Mouse (Mus musculus): ENCODE measurements around the gene Ofcc1. TPM values are rescaled to one million over a fixed set of nuclear protein-coding genes. Genes with fewer than 3 reads are reported as not detected.

Ofcc1 gene
- total RNA-seq, 1 experiment from 2014 or later = not detected

DNA sequence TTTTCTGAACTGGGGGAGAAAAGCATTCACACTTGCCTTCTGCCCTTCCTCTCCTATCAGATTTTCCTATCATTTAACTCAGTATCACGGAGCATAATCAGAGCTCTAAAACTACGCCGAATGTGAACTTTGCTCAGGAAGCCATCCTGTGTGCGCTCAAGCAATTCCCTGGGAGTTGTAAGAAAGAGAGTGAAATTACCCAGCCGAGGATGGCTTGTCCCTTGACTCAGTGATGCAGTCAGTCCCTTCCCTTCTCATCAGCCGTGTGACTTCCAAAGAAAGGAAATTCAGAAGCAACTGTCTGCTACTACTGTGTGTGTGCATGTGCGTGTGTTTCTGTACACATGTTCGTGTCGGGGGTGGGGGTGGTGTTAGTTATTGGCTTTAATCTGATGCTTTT lies 93.7 kb downstream of the Ofcc1 start:
- no peak for ATAC-seq (ENCODE audit: extremely low read depth, insufficient number of reproducible peaks, low FRiP score, poor library complexity, severe bottlenecking)

DNA sequence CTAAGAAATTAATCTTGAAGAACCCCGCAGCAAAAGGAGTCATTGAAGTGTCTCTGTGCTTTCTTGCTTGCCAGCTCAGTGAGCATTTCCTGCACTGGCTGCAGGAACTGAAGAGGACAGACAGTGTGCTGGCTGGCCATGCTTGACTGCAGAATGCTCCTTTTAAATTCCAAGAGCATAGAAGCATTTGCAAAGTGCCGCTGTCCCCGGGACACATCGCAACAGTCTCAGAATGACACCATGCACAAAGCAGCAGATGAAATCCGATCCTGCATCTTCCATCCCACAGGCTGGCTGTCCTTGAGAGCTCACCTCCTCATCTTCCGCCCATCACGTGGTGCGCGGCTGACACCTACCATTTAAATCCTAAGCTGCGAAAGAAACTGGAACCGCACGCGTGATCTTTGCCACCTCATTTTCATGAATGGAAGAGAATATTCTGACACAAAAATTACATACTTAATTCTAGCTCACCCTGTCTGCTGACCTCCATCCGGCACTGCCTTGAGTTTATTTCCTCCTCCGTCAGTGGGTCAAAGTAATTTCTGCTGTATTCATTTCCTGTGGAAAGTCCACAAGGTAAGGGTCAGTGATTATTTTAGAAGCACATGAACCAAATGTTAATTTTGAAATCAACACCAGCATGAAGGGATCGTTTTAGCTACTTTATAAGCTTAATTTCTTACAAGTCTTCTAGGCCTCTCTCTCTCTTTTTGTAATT lies 98.0 kb downstream of the Ofcc1 start:
- ATAC-seq (ENCODE audit: extremely low read depth, insufficient number of reproducible peaks, low FRiP score, poor library complexity, severe bottlenecking) = no peak

DNA sequence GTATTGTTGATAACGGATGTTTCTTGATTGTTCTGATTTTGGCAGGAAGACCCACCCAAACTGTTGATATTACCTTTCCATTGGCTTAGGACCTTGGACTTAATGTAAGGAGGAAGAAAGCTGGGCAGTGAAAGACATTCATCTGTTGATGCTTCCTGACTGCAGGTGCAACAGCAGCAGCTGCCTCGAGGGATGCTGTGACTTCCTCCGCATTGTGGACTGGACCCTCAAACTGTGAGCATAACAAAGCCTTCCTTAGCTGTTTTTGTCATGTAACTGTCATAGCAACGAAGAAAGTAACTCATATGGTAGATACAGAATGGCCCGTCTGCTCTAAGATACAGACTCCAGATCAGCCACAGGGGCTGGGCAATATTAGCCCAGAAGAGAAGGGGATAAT lies 102.5 kb downstream of the Ofcc1 start:
- ATAC-seq (ENCODE audit: extremely low read depth, insufficient number of reproducible peaks, low FRiP score, poor library complexity, severe bottlenecking) = no peak

DNA sequence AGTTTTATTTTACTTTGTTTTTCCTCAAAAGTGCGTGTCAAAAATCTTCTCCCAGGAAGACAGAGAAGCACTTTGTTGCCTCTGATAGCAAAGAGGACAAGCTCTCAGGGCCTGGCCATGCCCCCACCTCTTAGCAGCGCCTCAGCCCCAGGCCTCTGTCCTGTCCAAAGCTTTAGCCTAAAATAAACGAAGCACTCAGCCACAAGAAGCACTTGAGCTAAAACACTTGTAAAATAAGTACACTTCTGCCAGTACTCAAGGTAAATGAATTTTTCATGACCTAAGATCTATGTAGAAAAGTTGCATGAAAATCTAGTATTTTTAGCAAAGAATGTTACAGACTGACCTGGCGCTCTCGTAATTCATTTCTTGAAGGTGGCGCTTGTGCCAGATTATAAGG lies 117.4 kb downstream of the Ofcc1 start:
- ATAC-seq (ENCODE audit: extremely low read depth, insufficient number of reproducible peaks, low FRiP score, poor library complexity, severe bottlenecking) = no peak

DNA sequence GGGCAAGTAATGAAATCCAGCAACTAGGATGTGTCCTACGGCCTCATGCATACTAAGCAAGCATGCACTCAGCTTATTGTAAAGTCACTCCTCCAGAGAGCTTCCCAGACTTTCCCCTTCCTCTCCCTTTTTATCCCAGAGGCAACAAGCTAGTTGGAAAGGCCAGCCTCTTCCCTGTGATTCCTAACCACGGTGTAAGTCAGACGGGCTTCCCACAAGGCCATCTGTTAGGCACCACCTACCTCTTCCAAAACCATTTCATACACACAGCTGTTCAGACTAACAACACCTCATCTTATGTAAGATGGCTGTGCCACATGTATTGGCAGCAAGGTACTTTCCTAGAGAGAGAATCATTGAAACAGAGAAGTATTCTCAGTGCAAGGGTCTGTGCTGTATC lies 124.9 kb downstream of the Ofcc1 start:
- ATAC-seq (ENCODE audit: extremely low read depth, insufficient number of reproducible peaks, low FRiP score, poor library complexity, severe bottlenecking) = no peak

DNA sequence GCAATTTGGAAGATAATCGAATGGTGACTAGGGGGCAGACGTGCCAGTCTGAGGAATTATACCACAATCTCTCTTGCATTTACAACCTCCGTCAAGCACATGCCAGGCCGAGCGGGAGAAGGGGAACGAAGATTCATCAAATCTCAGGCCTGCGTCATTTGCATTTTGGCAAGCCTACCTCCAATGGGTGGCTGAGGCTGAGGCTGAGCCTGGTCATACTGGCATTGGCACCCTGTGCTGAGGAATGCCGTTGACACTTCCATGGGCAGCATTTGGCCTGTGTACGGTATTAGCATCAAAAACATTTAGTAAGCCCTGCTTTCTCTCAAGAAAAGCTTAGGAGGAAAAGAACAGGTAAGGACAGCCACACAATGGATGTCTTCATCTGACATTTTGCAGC lies 152.9 kb downstream of the Ofcc1 start:
- no peak for ATAC-seq (ENCODE audit: extremely low read depth, insufficient number of reproducible peaks, low FRiP score, poor library complexity, severe bottlenecking)

- ATAC-seq (ENCODE audit: extremely low read depth, insufficient number of reproducible peaks, low FRiP score, poor library complexity, severe bottlenecking) = no peak
These were observed 179.5 kb downstream of the Ofcc1 start for GRCm38 (mm10) chr13:40181786-40182185.

GRCm38 (mm10) chr13:40171775-40172174 lies 189.5 kb downstream of the Ofcc1 start:
- no peak for ATAC-seq (ENCODE audit: extremely low read depth, insufficient number of reproducible peaks, low FRiP score, poor library complexity, severe bottlenecking)

DNA sequence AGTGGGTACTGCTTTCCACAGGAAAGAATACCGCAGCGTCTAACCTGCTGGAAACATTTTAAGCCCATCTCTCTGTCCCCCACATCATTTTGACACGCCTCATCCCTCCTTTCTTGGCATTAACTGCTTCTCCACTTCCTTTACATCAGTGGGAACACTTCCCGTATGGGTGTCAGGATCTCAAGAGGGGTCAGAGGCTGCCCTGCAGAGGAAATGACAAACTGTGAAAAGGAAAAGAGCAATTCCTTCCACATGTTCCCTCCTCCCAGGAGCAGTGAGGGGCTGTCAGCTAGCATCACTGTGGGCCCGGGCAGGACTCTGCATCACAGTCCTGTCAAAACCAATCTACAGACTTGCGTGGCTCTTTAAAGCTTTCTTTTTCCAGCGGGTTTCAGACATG lies 193.4 kb downstream of the Ofcc1 start:
- ATAC-seq (ENCODE audit: extremely low read depth, insufficient number of reproducible peaks, low FRiP score, poor library complexity, severe bottlenecking) = no peak

DNA sequence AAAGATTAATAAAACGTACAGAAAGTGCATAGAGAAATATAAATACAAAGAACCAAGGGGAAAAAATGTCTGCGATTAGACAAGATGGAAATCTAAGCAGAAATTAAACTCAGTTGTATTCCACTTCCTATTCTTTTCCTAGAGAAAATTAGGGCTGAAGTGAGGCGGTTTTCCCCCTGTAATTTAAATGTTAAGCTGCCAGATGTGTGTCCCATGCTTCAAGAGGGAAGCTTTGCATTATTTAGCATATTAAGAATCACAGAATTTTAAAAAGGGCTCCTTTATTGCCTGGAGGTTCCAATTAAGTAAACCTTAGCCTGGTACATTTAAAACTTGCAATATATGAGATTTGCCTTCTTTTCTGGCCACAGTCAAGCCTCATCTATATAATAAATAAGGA lies 205.8 kb downstream of the Ofcc1 start:
- no peak for ATAC-seq (ENCODE audit: extremely low read depth, insufficient number of reproducible peaks, low FRiP score, poor library complexity, severe bottlenecking)

DNA sequence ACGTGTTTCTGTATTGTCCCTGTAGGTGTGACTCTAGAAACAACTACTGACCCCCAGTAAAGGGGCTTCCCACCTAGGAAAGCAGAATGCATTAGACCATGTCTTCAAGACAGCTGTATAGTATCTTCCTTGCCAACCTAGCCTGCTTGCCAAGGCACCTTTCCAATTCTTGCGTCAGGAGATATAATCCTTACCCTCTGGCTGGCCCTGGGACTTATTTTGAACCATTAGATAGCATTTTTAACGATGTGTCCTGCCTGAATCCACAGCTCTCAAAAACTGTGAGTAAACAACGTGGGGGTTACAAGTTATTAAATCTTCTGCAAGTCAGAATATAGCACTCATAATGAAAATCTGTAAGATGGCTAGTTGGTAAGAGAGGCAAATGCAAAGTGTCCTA lies 221.3 kb downstream of the Ofcc1 start:
- no peak for ATAC-seq (ENCODE audit: extremely low read depth, insufficient number of reproducible peaks, low FRiP score, poor library complexity, severe bottlenecking)

GRCm38 (mm10) chr13:40136096-40136495 lies 225.2 kb downstream of the Ofcc1 start:
- no peak for ATAC-seq (ENCODE audit: extremely low read depth, insufficient number of reproducible peaks, low FRiP score, poor library complexity, severe bottlenecking)

DNA sequence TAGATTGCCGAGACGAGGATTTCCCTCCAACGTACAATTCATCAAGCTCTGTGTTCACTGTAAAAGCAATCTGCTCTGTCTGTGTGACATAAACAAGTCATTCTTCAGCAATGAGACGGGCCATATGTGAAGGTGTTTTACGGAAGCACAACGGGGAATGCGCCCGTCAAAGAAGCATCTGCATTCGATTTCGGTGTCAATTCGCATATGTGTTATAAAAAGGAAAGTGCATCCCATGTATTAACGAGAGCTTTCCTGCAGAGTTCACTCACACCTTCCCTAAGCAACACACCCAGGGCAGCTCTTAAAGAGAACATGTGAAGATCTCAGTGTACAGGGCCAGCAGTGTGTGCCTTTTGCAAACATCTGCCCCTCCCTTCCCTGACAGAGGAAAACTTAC lies 225.6 kb downstream of the Ofcc1 start:
- no peak for ATAC-seq (ENCODE audit: extremely low read depth, insufficient number of reproducible peaks, low FRiP score, poor library complexity, severe bottlenecking)

GRCm38 (mm10) chr13:40123868-40124267 lies 237.4 kb downstream of the Ofcc1 start:
- ATAC-seq (ENCODE audit: extremely low read depth, insufficient number of reproducible peaks, low FRiP score, poor library complexity, severe bottlenecking) = no peak

- no peak for ATAC-seq (ENCODE audit: extremely low read depth, insufficient number of reproducible peaks, low FRiP score, poor library complexity, severe bottlenecking)
These were observed 248.9 kb downstream of the Ofcc1 start for GRCm38 (mm10) chr13:40112336-40112735.

GRCm38 (mm10) chr13:40076236-40076635 lies 285.0 kb downstream of the Ofcc1 start:
- no peak for ATAC-seq (ENCODE audit: extremely low read depth, insufficient number of reproducible peaks, low FRiP score, poor library complexity, severe bottlenecking)

GRCm38 (mm10) chr13:40074850-40075416 lies 286.3 kb downstream of the Ofcc1 start:
- no peak for ATAC-seq (ENCODE audit: extremely low read depth, insufficient number of reproducible peaks, low FRiP score, poor library complexity, severe bottlenecking)

- ATAC-seq (ENCODE audit: extremely low read depth, insufficient number of reproducible peaks, low FRiP score, poor library complexity, severe bottlenecking) = no peak
These were observed 291.2 kb downstream of the Ofcc1 start for GRCm38 (mm10) chr13:40070004-40070403.

- ATAC-seq (ENCODE audit: extremely low read depth, insufficient number of reproducible peaks, low FRiP score, poor library complexity, severe bottlenecking) = no peak
These were observed 300.0 kb downstream of the Ofcc1 start for GRCm38 (mm10) chr13:40061281-40061680.

DNA sequence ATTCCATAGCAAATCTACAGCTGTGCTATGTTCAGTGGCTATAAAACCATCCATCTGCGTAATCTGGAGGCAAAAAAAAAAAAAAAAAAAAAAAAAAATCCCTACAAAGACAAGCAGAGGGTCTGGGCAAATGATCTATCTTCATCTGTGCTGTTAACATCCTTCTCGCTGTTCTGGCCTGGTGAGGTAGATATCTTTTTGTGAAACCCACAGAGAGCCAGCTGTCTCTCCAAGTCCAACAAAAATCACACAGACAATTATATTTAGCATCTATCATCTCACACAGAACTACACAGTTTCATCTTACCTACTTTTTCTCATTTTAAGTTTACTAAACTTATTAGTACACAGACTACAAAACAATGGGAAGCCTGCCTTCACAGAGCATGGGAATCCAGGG lies 323.4 kb downstream of the Ofcc1 start:
- no peak for ATAC-seq (ENCODE audit: extremely low read depth, insufficient number of reproducible peaks, low FRiP score, poor library complexity, severe bottlenecking)
